Mouse (Mus musculus): ENCODE measurements around the gene Gm5415. TPM values are rescaled to one million over a fixed set of nuclear protein-coding genes. Genes with fewer than 3 reads are reported as not detected.
"Not testable (repeated sequence)": the region's sequence is repeated elsewhere in the genome, so short reads cannot be mapped to it uniquely, and the experiment has no call there.

Gene Gm5415
- not detected in 2 replicates for polyA plus RNA-seq (2012; rRNA removed)

DNA sequence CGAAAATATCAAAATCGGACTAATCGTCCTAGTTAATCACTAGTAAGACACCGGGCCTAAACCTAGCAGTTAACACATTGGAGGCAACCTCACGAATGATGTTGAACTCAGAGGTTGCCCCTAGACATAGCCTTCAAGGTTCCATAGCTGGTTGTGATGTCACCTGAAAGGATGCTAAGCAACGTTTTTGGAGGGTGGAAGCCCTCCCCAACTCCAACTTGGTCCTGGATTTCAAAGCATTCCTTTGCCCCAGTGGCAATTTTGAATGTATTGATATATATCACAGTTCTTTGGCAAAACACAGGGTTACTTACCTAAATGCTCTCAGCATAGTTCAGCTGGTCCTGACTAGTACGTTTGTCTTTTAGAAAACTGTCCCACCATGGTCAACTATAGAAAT, at the start of gene Gm5415:
TSS of gene Gm5415 (minus strand) at position 101 of the 400 bp plus-strand sequence.
- not testable (repeated sequence) for DNase-seq (ENCODE audit: low read depth)

DNA sequence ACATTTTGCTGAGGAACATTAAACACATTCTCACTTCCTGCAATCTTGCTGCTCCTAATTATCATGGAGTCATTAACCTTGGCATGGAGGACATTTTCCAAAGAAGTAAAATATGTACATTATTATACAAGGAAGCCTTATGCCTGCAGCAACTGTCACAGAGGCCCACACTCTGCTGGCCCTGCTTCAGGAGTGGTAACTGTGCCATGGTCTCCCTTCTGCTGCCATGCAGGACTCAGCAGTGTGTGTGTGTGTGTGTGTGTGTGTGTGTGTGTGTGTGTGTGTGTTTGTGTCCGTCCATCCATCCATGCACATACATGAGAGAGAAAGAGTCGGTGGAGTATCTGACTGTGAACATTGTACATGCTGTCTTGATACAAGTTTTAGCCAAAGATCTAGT, 21.8 kb upstream of the Gm5415 start:
- no peak for DNase-seq (ENCODE audit: low read depth)

DNA sequence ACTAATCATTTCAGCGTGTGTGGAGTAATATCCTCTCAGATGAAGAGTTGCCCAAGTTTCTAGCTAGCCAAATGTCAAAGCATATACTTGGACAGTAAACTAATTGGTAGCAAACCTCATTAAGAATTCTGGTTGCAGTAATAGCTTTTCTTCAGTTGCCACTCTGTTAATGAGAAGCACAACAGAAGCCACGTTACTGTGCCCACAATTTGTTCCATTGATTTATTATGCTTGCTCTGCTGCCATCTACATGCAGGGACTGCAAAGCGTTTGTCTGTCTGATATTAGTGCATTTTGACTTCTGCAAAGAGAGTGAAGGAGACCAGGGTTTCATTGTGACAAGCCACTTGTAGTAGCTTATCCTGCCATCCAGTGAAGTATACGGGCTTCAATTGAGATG, 6.8 kb upstream of the Gm5415 start:
- no peak for DNase-seq (ENCODE audit: low read depth)

DNA sequence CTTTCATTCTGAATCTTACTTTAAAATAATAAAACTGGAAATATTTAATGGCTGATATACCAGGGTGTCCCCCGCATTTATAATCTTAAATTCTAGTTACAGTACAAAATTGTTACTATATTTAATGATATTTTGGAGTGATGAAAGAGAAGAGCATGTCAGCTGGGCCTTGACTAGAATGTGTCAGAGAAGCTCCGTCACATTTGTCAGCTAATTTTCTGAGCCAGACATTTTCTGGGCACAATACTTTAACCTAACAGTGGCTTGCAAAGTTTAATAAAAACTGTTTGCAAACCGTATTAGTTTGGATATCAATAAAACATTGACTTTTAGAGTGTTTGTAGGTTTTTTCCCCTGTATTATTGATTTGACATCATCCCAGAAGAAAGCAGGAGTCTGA, 6.4 kb upstream of the Gm5415 start:
- DNase-seq (ENCODE audit: low read depth), result no peak

DNA sequence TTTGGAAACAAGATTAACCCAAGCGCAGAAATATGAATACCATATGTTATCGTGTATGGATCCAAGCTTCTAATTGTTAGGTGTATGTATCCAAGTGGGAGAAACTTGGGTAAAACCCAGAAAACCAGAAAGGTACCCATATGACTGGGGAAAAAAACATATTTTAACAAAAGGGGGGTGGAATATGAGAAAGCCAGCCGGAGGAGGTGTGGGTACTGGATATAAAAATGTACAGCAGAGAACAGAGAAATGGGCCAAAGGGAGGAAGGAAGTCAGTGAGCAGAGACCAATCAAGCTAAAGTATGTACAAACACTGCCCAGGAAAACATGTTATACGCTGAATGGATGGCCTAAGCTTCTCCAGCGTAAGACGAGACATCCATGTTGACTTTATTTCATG, 43.7 kb downstream of the Gm5415 start:
- DNase-seq (ENCODE audit: low read depth), result no peak

Data from gonadal fat pad, adult 2 months (tissue).